Mouse (Mus musculus): Measurements from ENCODE around the gene Brd3os.

GRCm38 (mm10) chr2:27425161-27425611 is 16.9 kb upstream of the Brd3os start:
- TF ChIP-seq GATA1 (IDR thresholded peaks at IDR 0.05; ENCODE audit: low read length) (no peak), TAL1 (IDR thresholded peaks at IDR 0.05; ENCODE audit: low read length) (no peak)
